Mouse (Mus musculus) frontal cortex, adult 2 months (tissue): ENCODE measurements around the gene Pygo1. TPM values are rescaled to one million over a fixed set of nuclear protein-coding genes. Genes with fewer than 3 reads are reported as not detected.

Experiments used
- DNase-seq, 2 experiments: peaks; one replicate each; pipeline ENCODE4 v3.0.0; 2022; ENCODE audit warnings: low spot score in 1 of 2; ENCODE audit errors: extremely low spot score in 1 of 2
- polyA plus RNA-seq: library from polyadenylated mRNA; depleted of rRNA; stranded (reverse); fragments of >200 nt; gene quantifications from 2 replicates; pipeline ENCODE4 v1.2.3, GENCODE M21; 2012

Gene Pygo1
- polyA plus RNA-seq, 1 experiment, result 13.8 TPM

DNA sequence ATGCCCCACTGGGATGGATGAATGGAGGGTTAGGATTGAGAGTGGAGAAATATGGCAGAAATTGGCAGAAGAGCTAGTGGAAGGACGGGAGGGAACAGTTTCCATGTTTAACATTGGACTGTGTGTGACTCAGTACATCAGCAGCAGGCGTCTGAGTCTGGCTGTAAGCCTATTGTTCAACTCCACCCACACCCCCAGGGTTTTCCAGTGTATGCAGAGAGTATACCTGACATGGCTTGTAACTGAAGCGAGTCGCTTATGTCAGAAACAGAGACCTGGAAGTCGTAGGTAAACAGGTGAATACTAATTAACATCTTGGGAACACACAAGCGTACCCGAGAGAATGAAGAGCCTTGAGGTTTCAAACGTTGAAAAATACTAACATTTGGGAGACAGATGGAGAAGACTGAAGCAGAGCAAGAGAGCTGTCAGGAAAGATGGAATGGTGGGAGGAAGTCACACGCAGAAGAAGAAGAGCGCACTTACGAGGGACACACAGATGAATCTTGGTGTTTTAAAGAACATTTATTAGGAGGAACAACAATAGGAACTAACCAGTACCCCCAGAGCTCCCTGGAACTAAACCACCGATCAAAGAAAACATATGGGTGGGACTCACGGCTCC lies 5.8 kb downstream of the Pygo1 start:
- DNase-seq, result peak; percentile 70 to 83

DNA sequence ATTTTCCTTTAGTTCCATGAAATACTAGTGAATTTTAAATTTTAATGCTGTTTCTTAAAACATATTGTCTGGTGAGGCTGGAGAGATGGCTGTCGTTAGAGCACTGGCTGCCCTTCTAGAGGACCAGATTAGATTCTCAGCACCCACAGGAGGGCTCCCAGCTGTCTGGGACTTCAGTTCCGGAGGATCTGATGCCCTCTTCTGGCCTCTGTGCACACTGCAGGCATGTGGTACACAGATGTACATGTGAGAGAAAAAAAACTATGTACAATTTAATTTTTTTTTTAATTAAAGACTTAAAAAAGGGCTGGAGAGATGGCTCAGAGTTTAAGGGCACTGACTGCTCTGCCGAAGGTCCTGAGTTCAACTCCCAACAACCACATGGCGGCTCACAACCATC lies 9.9 kb downstream of the Pygo1 start:
- no peak for DNase-seq

DNA sequence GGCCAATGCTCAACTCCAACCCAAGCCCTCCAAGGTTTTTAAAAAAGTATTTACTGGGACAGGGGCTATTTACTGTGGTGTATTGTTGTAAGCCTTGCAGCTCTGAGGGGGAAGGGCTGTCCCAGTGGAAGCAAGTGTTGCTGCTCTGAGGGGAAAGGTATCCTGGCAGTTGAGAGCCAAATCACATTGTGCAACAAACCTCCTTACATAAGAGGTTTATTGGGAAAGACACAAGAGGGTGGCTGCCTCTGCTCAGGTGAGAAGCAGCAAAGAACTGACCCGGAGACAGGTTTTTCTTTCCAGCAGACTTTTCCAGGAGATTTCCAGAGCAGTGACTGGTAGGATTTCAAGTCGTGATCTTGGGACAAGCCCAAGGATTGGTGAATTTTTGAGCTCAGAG lies 10.9 kb downstream of the Pygo1 start:
- DNase-seq, result no peak

DNA sequence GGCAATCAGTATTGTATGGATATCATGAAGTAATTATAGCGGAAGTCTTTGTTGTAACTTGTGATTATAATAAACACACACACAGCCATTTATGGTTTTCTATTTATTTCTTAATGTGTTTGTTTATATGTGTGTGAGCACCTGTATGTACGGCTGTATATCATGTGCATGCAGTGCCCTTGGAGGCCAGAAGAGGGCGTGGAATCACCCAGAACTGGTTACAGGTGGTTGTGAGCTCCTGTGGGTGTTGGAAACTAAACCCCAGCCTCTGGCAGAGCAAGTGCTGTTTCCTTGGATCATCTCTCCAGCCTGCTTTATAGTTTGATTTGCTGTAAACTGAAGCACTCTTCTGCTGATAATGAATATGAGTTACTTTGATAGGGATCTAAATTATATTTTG lies 18.0 kb downstream of the Pygo1 start:
- no peak for DNase-seq

DNA sequence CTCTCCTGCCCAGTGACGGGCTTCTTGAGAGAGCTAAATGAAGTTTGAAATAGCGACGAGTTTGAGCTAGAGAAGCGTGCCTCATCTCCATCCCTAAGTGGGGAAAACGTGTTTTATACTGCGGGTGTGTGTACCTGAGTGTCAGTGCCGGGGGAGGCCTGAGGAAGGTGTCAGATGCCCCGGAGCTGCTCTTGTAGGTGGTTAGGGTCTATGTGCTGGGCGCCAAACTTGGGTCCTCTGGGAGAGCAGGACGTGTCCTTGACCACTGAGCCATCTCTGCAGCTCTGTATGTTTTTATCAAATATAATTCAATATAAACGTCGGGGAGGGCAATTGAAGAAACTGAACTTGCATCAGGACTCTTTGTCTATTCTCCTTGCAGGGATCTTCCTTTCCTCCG lies 18.8 kb downstream of the Pygo1 start:
- DNase-seq, result no peak

DNA sequence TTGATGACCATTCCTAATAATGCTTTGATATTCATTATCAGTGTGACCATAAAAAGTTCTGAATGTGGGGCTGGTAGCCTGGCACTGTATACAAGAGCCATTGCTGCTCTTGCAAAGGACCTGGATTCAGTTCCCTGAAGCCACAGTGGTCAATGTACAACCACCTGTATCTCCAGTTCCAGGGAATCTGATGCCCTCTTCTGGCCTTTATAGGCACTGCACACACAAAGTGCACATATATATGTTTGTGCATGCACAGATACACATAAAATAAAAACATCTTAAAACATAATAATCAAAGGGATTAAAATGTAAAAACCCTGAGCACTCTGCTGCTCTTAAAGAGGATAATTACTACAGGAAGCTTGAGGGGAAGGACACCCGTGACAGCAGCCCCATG lies 21.6 kb downstream of the Pygo1 start:
- DNase-seq, result no peak

DNA sequence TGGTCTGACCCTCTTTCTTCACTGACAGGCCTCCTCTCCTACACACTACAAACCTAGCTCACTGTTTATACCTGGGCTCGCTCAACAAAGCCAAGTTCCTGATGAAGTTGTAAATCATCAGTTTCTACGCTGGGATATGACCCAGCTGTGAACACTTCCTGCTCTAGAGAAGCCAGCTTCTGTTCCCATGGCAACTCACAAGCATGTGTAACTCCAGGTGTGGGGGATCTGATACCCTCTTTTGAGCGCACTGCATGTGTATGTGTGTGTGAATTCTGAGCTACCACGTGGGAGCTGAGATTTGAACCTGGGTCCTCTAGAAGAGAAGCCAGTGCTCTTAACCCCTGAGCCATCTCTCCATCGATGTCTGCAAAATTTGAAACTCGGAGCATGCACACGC lies 24.1 kb downstream of the Pygo1 start:
- no peak for DNase-seq

DNA sequence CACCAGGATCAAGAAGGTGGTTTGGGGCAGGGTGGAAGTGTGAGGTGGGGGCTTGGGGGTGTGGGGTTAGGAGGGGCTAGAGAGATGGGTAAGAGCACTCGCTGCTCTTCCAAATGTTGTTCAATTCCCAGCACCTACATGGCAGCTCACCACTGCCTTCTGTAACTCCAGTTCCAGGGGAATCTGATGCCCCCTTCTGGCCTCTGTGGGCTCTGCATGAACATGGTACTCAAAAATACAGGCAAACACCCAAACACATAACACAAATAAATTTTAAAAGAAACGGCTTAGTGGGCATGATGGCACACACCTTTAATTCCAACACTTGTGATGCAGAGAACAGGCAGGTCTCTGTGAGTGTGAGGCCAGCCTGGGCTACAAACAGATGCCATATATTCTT lies 29.3 kb downstream of the Pygo1 start:
- peak in 1 of 2 experiments; percentile 18 for DNase-seq

DNA sequence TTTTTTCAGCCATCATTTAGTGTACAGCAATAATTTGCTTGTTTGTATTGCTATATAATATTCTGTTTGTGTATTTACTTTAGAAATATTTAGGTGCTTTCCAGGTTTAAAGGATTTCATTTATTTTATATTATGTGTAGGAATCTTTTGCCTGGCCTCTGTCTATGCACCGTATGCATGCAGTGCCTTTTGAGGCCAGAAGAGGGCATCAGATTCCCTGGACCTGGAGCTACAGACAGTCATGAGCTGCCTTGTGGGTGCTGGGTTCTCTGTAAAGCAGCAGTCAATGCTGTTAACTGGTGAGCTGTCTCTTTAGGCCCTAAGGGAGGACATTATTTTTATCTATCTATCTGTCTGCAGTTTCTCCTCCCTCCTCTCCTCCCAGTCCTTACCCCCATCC lies 30.1 kb downstream of the Pygo1 start:
- peak in 1 of 2 experiments; percentile 61 for DNase-seq

DNA sequence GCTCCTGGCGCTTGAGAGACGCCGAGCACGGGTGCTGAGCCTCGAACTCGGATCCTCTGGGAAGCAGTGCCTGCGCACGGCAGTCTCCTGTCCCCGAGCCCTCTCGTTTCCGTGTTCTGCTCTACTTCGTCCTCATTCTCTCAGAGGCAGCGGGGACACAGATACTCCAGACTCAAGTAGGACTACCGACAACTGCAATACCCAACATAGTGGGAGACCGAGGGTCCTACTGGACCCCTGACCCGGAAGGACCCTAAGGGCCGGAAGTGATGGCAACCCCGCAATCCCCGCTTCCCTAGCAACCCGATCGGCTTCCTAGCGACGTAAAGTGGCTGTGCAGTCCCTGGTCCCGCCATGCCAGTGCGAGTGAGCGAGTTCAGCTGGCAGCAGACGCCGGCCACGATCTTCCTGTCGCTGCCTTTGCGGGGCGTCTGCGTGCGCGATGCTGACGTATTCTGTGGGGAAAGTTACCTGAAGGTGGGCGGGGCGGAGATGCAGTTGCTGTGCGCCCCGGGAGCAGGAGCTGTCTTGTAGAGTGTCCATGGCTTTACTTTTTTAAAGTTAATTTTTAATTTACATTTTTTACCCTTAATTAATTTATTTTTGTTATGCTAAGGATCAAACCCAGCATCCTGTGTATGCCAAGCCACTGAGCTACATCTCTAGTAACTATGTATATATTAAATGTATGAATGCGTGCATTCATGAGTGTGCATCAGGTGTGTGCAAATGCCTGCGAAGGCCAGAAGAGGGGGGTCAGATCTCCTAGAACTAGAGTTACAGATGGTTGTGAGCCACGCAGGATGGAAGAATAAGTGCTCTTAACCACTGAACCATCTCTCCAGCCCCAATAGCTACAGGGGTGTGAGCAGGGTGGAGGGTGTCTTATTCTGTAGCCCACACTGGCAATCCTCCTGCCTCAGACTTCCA lies 33.3 kb downstream of the Pygo1 start, which contains the start of the genes Dyx1c1 and Gm44503:
Gene Dyx1c1 (plus strand): TSS at position 265 of the 930 bp plus-strand sequence.
Gene Gm44503 (plus strand): TSS at position 332 of the 930 bp plus-strand sequence.
- peak; percentile 46 to 69 for DNase-seq

DNA sequence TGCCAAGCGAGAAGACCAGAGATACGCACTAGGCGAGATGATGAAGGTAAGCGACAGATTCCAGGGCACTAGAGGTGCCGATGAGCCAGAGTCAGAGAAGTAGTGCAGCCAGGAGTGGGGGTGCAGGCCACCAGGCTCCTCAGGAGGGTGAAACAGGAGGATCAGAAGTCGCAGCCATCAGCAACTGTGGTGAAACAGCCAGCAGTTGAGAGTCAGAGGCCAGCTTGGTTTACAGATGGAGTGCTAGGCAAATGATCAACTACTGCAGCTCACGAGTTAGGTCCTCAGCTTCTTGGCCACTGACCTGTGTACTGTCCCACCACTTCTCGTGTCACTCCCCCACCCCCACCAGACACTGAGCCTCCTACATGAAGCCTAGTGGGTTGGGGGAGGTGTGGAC lies 35.9 kb downstream of the Pygo1 start:
- no peak for DNase-seq

DNA sequence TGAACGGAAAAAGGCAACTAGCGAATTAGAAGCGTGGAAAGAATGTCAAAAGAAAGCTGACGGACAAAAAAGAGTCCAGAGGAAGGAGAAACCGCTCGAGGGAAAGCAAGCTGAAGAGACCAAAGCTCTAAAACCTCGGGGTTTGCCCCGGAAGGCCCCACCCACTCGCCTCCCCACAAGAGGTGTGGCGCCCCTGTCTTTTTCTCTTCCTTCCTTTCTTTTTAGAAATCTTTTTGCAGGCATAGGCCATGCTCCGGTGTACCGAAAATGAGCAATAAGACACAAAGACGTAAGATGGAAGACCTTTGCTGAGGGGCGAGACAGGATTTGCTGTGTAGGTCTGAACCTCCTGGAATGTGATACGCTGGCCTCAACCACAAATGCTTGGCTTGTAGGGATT lies 36.5 kb downstream of the Pygo1 start:
- DNase-seq, result no peak

DNA sequence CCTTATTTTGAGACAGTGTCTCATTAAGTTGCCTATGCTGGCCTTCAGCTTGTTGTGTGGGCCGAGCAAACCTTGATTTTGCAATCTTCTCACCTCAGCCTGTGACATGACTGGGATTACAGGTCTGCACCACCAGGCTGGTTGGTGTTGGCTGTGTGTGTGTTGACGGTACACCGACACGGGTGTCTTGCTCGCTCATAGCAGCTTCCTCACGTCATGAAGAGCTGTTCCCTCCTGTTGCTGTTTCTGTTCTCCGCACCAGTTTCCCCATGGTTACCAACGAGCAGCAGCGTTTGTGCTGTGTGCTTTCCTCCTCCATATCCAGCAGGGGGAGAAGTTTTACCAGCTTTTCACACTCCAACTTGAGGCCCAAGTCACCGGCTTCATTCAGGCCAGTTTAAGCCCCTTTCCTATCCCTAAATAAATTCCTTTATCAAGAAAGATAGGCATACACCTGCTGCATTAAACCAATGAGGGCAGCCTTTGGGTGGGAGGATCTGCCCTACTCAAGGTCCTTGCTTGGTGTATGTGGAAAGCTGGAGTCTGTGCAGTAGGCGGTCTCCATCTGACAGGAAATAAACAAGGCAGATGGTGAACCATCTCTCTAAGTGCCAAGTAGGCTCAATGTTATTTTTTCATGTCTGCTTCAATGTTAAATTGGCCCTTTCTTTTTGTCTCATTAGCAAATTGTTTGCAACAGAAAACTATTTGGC lies 43.1 kb downstream of the Pygo1 start:
- peak; percentile 74 to 81 for DNase-seq

DNA sequence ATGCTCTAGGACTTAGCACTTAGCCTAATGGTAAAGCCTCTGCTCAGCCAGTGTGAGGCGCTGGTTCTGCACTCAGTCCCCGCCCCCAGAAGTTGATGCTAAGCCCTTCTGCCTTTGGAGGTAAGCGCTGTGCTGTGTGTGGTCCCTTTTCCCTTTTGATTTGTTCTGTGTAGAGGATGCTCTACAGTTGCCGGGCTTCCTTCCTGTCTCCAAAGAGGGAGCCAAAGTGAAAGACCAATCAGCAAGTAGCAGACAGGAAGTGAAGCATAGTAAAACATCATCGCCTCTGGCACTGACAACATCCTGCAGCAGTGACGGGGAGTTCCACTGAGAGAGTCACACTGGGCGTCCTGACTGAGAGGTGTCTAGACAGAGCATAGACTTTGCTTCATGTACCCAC lies 44.4 kb downstream of the Pygo1 start:
- DNase-seq, result no peak

DNA sequence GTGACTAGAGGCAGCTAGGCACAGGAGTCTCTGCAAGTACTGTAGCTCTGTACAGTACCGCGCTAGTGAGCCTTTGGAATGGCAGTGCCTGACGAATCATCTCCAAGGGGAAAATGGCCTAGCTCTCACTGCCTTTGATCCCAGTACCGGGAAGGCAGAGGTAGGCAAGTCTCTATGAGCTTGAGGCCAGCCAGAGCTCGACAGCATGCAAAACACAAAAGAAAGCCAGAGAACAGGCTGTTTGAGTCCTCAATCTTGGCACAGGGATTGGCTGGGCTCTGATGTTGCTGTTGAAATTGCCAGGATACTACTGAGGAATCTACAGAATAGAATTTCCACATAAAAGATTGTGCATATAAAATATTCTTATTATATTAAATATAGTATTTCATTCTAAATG lies 47.0 kb downstream of the Pygo1 start:
- no peak for DNase-seq

DNA sequence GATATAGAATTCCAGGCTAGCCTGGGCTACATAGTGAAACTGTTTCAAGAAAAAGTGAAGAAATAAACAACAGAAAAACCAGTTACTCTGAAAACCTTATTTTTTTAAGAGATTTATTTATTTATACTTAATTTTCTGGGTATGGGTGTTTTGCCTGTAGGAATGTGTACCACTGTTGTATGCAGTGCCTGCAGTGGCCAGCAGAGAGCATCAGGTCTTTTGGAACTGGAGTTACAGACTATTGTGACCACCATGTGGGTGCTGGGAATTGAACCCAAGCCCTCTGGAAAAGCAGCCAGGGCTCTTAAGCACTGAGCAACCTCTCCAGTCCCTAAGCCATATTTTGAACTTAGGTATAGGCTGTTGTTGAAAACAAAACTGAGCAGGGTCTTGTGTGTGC lies 47.5 kb downstream of the Pygo1 start:
- no peak for DNase-seq

DNA sequence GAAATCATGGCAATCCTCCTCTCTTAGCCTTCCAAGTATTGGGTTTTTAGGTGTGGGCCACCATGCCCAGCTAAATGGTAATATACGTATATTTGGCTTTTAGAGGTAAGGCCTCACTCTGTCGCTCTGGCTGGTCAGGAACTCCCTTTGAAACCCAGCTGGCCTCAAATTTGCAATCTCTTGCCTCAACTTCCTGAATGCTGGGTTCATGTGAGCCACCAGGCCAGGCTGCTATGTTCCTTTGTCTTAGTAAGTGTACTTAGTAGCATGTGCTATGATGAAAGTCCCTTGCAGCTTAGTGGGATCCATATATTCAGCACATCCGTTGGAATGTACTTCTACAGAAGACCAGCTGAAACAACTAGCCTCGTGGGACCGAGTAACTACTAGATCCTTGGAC lies 49.3 kb downstream of the Pygo1 start:
- DNase-seq, result no peak

DNA sequence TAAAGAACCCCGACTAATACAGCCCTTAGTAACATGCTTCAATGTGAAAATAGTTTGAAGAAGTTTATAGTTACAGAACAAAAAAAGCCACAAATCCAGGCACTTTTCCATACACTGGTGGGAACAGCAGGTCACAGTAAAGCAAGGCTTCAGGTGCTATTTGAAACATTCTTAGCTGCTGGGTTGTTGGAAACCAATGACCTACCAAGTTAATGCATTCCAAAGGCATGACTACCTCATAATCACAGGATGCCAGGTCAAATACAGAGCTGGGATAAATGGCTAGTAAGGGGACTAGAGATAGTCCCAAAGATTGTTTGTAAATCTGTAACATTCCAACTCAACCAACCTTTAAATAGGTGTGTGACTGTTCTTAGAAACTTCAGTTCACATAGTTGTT lies 49.8 kb downstream of the Pygo1 start:
- DNase-seq, result no peak

DNA sequence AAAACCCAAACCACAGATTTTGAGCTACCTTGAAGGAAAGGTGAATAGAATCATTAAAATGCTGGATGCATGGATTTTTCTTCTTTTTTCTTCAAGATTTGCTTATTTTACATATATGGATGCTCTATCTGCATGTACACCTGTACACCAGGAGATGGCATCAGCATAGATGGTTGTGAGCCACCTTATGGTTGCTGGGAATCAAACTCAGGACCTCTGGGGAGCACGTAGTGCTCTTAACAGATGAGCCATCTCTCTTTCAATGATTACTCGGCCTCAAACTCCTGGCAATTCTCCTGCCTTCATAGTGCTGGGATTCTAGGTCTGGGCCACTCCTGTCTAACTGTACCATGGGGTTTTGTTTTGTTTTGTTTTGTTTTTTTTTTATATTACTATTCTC lies 57.6 kb downstream of the Pygo1 start:
- no peak for DNase-seq

DNA sequence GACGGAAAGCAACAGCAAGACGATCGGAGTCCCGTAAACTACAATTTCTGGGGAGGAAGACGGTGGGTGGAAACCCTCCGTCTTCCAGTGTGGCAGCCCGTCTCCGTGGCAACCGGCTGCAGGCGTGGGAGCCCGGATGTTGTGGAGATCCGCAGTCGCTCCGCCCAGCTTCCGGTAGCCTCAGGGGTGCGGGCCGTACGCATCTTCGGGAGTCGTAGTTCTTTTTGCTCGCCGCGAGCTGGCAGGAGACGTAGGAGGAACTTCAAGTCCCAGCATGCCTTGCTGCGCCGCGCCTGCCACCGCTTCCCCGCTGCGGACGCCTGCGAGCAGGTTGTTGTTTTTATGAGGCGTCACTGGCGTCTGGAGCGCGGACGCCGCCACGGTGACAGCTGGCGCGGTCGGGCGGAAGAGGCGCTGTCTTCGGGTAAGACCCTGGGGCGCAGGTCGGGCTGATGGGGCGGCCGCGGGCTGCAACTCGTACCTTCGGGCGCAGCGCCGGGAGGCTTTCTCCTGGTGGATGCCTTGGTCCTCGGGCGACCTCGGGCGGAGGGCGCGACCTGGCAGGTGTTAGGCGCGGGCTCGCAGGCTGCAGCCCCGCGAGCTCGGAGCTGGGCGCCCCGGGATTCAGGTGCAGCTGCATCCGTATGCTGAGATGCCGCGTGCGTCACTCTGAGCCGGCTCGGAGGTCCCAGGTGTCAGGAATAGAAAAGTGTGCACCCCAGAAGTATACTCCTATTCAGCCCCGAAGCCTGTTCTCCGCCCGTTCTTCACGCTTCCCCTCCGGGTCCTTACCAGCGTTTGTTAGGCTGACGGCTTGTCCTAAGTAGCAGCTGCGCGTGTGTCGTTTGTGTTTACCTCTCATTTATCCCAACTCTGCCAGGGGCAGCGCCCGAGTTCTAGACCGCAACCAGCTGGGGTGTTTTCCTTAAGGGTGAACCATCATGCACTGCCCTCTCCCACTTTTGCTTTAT lies 60.1 kb downstream of the Pygo1 start, which contains the start of the genes Ccpg1os and Ccpg1:
Gene Ccpg1os (minus strand): TSS at position 133 of the 971 bp plus-strand sequence.
Gene Ccpg1 (plus strand): TSS at position 180 of the 971 bp plus-strand sequence.
- peak; percentile 98 for DNase-seq
